Comparison of ENCODE assay signal across 23 mouse cellular contexts in the genomic region with DNA sequence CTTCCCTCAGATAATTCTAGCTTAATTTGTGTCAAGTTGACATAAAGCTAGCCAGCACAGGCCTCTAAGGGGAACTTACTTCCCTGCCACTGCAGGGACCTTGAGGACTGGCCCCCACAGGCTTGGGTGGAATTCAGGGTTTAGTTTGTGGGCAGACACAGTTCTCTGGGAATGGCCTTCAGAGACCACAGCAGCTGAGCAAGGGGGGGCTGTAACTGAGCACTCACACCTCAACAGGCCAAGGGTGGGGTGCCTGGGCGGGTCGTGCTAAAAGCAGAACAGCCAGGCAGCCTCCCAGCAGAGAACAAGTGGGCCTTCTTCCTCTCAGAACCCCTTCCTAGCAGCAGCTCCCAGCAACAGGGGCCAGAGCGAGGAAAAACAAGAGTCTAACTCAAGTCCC. TPM values are rescaled to one million over a fixed set of nuclear protein-coding genes. Genes with fewer than 3 reads are reported as not detected.
A peak's percentile ranks its signal among the peaks of the same experiment; 100 is the strongest.
DNase-seq lines count a peak whose midpoint lies in the region; ATAC-seq and TF ChIP-seq lines count a peak whose summit lies in the region.
"Had no signal": no experiment of that assay in that cellular context is flagged by ENCODE, and none has a peak within 500 bp of the region (broad histone marks: within the 10 kb centered on the region; RNA-seq: fewer than 3 reads in every experiment).

No protein-coding gene starts in this region.

- DNase-seq in hindbrain, embryonic 14.5 days (ENCODE audit: low spot score): peak; percentile 20
- DNase-seq in hindbrain, embryonic 11.5 days (ENCODE audit: low spot score): no peak
- no peak for DNase-seq in cerebellum, adult 8-10 months
- DNase-seq in adrenal gland, adult 2 months: no peak
- no peak for DNase-seq in left cerebral cortex, postnatal 4 days
- DNase-seq: adrenal gland, adult 8-10 months; adrenal gland, postnatal 36 days; cerebellum, adult 11 months; cerebellum, adult 9-11 months; embryo, embryonic 11 days; forebrain, postnatal 0 days; gastrocnemius, postnatal 14 days; heart, adult 11 months; heart, postnatal 10 days; heart, postnatal 4 days had no signal

- WGBS in hindbrain, embryonic 14.5 days: 80% methylated on average over 3 of the region's 3 CpGs
- 93% methylated on average over 3 of the region's 3 CpGs for WGBS in hindbrain, embryonic 11.5 days
- 55% methylated on average over 3 of the region's 3 CpGs for WGBS in macrophage (ENCODE audit: missing documents)

- intact Hi-C loops in left cerebral cortex, postnatal 4 days (cut with DNase I): no loop called here

- H3K4me1 ChIP-seq in hindbrain, embryonic 14.5 days (replicated peaks; ENCODE audit: control insufficient read depth, insufficient read depth, low read length): no peaks in the 10 kb centered on the region
- H3K4me1 ChIP-seq in hindbrain, embryonic 11.5 days (replicated peaks; ENCODE audit: control insufficient read depth, insufficient read depth, low read length): no peaks in the 10 kb centered on the region
- H3K4me1 ChIP-seq in bone marrow macrophage, adult 2 months (ENCODE audit: control insufficient read depth, insufficient read depth, low read length): peaks cover 52% of the 10 kb centered on the region
- H3K4me1 ChIP-seq: embryonic facial prominence, embryonic 12.5 days; forebrain, embryonic 13.5 days; heart, embryonic 10.5 days; hindbrain, embryonic 15.5 days had no signal

- no peaks in the 10 kb centered on the region for H3K9me3 ChIP-seq in hindbrain, embryonic 14.5 days (ENCODE audit: control insufficient read depth, low read length)
- no peaks in the 10 kb centered on the region for H3K9me3 ChIP-seq in hindbrain, embryonic 11.5 days (ENCODE audit: control insufficient read depth, low read length)
- H3K9me3 ChIP-seq: embryonic facial prominence, embryonic 12.5 days; forebrain, embryonic 13.5 days; heart, embryonic 10.5 days; hindbrain, embryonic 15.5 days had no signal

- no peak overlapping the region for H3K4me3 ChIP-seq in hindbrain, embryonic 14.5 days (replicated peaks; ENCODE audit: low read length)
- H3K4me3 ChIP-seq in hindbrain, embryonic 11.5 days (ENCODE audit: low read depth, low read length): no peak overlapping the region
- H3K4me3 ChIP-seq in bone marrow macrophage, adult 2 months (ENCODE audit: insufficient read depth, low read length): no peak overlapping the region
- H3K4me3 ChIP-seq in macrophage (ENCODE audit: inconsistent target): no peak overlapping the region
- H3K4me3 ChIP-seq: embryonic facial prominence, embryonic 12.5 days; forebrain, embryonic 13.5 days; heart, embryonic 10.5 days; hindbrain, embryonic 15.5 days had no signal

- H3K4me2 ChIP-seq in hindbrain, embryonic 14.5 days (replicated peaks): no peak overlapping the region
- no peak overlapping the region for H3K4me2 ChIP-seq in hindbrain, embryonic 11.5 days (replicated peaks; ENCODE audit: low read depth, low read length)
- H3K4me2 ChIP-seq: embryonic facial prominence, embryonic 12.5 days; forebrain, embryonic 13.5 days; hindbrain, embryonic 15.5 days had no signal

- no peak overlapping the region for H3K9ac ChIP-seq in hindbrain, embryonic 14.5 days
- no peak overlapping the region for H3K9ac ChIP-seq in hindbrain, embryonic 11.5 days (ENCODE audit: low read depth, low read length)
- H3K9ac ChIP-seq: embryonic facial prominence, embryonic 12.5 days; forebrain, embryonic 13.5 days; forebrain, postnatal 0 days; hindbrain, embryonic 15.5 days had no signal

- no peak for TF ChIP-seq POLR2A in bone marrow macrophage, adult 2 months (IDR thresholded peaks at IDR 0.05; ENCODE audit: borderline replicate concordance, low read depth, low read length)

- H3K79me2 ChIP-seq in macrophage (ENCODE audit: inconsistent target): no peaks in the 10 kb centered on the region

- TF ChIP-seq CTCF in bone marrow macrophage, adult 2 months (IDR thresholded peaks at IDR 0.05; ENCODE audit: low read depth, low read length): no peak

- H3K27ac ChIP-seq in hindbrain, embryonic 14.5 days: no peak overlapping the region
- no peak overlapping the region for H3K27ac ChIP-seq in hindbrain, embryonic 11.5 days (ENCODE audit: low read depth, low read length)
- peak overlapping the region; percentile 85 for H3K27ac ChIP-seq in bone marrow macrophage, adult 2 months (ENCODE audit: insufficient read depth, low read depth, low read length)
- peak overlapping the region; percentile 85 for H3K27ac ChIP-seq in macrophage
- H3K27ac ChIP-seq: embryonic facial prominence, embryonic 12.5 days; forebrain, embryonic 13.5 days; heart, embryonic 10.5 days; hindbrain, embryonic 15.5 days had no signal

- ATAC-seq in hindbrain, embryonic 14.5 days (ENCODE audit: low FRiP score): no peak
- ATAC-seq in hindbrain, embryonic 11.5 days (ENCODE audit: low FRiP score): no peak
- ATAC-seq in hematopoietic stem cell, adult 5-6 weeks (replicated peaks in 1 of 2; ENCODE audit: insufficient read depth in 1 of 2, low FRiP score in 2 of 2, low TSS enrichment in 1 of 2, low read depth in 1 of 2, poor library complexity in 2 of 2, severe bottlenecking in 2 of 2): 0 out of 4 replicates have a peak, but pooled peaks have one; percentile 30 to 34
- ATAC-seq: forebrain, embryonic 13.5 days; forebrain, postnatal 0 days; intestine, embryonic 16.5 days had no signal

- H3K36me3 ChIP-seq in hindbrain, embryonic 14.5 days (replicated peaks; ENCODE audit: control insufficient read depth, insufficient read depth): no peaks in the 10 kb centered on the region
- no peaks in the 10 kb centered on the region for H3K36me3 ChIP-seq in hindbrain, embryonic 11.5 days (ENCODE audit: control insufficient read depth, insufficient read depth, low read length)
- no peaks in the 10 kb centered on the region for H3K36me3 ChIP-seq in macrophage (ENCODE audit: inconsistent target)
- H3K36me3 ChIP-seq: embryonic facial prominence, embryonic 12.5 days; heart, embryonic 10.5 days; hindbrain, embryonic 15.5 days had no signal

- H3K27me3 ChIP-seq in hindbrain, embryonic 14.5 days (ENCODE audit: control insufficient read depth, insufficient read depth, low read length): no peaks in the 10 kb centered on the region
- H3K27me3 ChIP-seq in hindbrain, embryonic 11.5 days (ENCODE audit: control insufficient read depth, insufficient read depth, low read length): no peaks in the 10 kb centered on the region
- H3K27me3 ChIP-seq: embryonic facial prominence, embryonic 12.5 days; forebrain, embryonic 13.5 days; hindbrain, embryonic 15.5 days had no signal

RNA-seq across cellular contexts. Expression of gene A630001G21Rik, which starts 12.3 kb away (rescaled TPM):
- polyA plus RNA-seq in hindbrain, embryonic 14.5 days (2014; fragmentation: Nextera tagmentation; extraction: Ambion mirVana): 0.19 and 0.27 TPM in 2 replicates
- 1.4 and 2.3 TPM in 2 replicates for polyA plus RNA-seq in hindbrain, embryonic 11.5 days (2014; fragmentation: Nextera tagmentation; extraction: Ambion mirVana)
- polyA plus RNA-seq in bone marrow macrophage, adult 2 months (2012; ENCODE audit: insufficient read depth, insufficient read length, missing spikeins): 110 and 111 TPM in 2 replicates
- total RNA-seq in hematopoietic stem cell, adult 5-6 weeks (2017): 52.6 and 57.8 TPM in 2 replicates
- 100 to 1,000 TPM in 22 of 26 experiments, 10 to 100 TPM in 4; 65.8 to 335 (median 180) TPM for total RNA-seq in macrophage (2018; cell fraction: chromatin; rRNA removed)
- 10 to 100 TPM; 16.6 to 45.8 (median 27.9) TPM for total RNA-seq in macrophage (2018; cell fraction: cytosol; rRNA removed)
- 100 to 1,000 TPM in 25 of 26 experiments, 10 to 100 TPM in 1; 97.8 to 265 (median 186) TPM for total RNA-seq in macrophage (2018; cell fraction: nucleus; rRNA removed)
- 21.9 to 32.0 TPM (median 29.3 TPM) in 3 replicates for polyA plus RNA-seq in macrophage (2018)
- total RNA-seq in adrenal gland, adult 2 months (2021): under 1 TPM; 0.86 to 0.97 TPM
- polyA plus RNA-seq in adrenal gland, adult 2 months (2012; rRNA removed): 0.83 and 2.3 TPM in 2 replicates
- total RNA-seq in left cerebral cortex, postnatal 4 days (2021): under 1 TPM; 0.24 to 0.84 TPM

RNA-seq across cellular contexts. Expression of gene Cab39, which starts 27.1 kb away (rescaled TPM):
- polyA plus RNA-seq in hindbrain, embryonic 14.5 days (2014; fragmentation: Nextera tagmentation; extraction: Ambion mirVana): 77.8 and 91.9 TPM in 2 replicates
- polyA plus RNA-seq in hindbrain, embryonic 11.5 days (2014; fragmentation: Nextera tagmentation; extraction: Ambion mirVana): 72.7 and 77.1 TPM in 2 replicates
- 110 and 119 TPM in 2 replicates for polyA plus RNA-seq in bone marrow macrophage, adult 2 months (2012; ENCODE audit: insufficient read depth, insufficient read length, missing spikeins)
- total RNA-seq in hematopoietic stem cell, adult 5-6 weeks (2017): 97.1 and 112 TPM in 2 replicates
- 100 to 1,000 TPM in 2 of 26 experiments, 10 to 100 TPM in 24; 33.9 to 109 (median 74.3) TPM for total RNA-seq in macrophage (2018; cell fraction: chromatin; rRNA removed)
- total RNA-seq in macrophage (2018; cell fraction: cytosol; rRNA removed): 100 to 1,000 TPM in 25 of 26 experiments, 10 to 100 TPM in 1; 99.5 to 166 (median 146) TPM
- 100 to 1,000 TPM in 15 of 26 experiments, 10 to 100 TPM in 11; 65.3 to 172 (median 109) TPM for total RNA-seq in macrophage (2018; cell fraction: nucleus; rRNA removed)
- polyA plus RNA-seq in macrophage (2018): 120 to 143 TPM (median 143 TPM) in 3 replicates
- total RNA-seq in adrenal gland, adult 2 months (2021): 100 to 1,000 TPM; 124 TPM
- polyA plus RNA-seq in adrenal gland, adult 2 months (2012; rRNA removed): 48.0 and 48.6 TPM in 2 replicates
- total RNA-seq in left cerebral cortex, postnatal 4 days (2021): 100 to 1,000 TPM; 134 to 144 TPM

Comparison
In these comparisons a context has a peak if more than half of its experiments do, and no peak if none do; other contexts are left out.
1. ATAC-seq: peak in hematopoietic stem cell, adult 5-6 weeks (2 of 2); none in hindbrain, embryonic 14.5 days (single experiment) and hindbrain, embryonic 11.5 days (single experiment).
2. H3K27ac ChIP-seq: peak in bone marrow macrophage, adult 2 months (single experiment) and macrophage (single experiment); none in hindbrain, embryonic 14.5 days (single experiment) and hindbrain, embryonic 11.5 days (single experiment).